Mouse (Mus musculus) kidney, adult 9 months (tissue): ENCODE results near the gene Lipn.

Experiments
- DNase-seq: peaks from one replicate; pipeline ENCODE4 v3.0.0; 2022

Gene Lipn

GRCm38 (mm10) chr19:34066779-34067472, at the start of gene Lipn:
Gene Lipn (plus strand): TSS chr19:34067358.
- DNase-seq, result no peak

GRCm38 (mm10) chr19:34021440-34022172, 45.6 kb upstream of the Lipn start:
- no peak for DNase-seq

GRCm38 (mm10) chr19:34022759-34023158, 44.4 kb upstream of the Lipn start:
- DNase-seq, result peak; percentile 5

GRCm38 (mm10) chr19:34039731-34040130, 27.4 kb upstream of the Lipn start:
- no peak for DNase-seq

- DNase-seq, result no peak
Measured at GRCm38 (mm10) chr19:34043008-34043407, 24.1 kb upstream of the Lipn start.

GRCm38 (mm10) chr19:34049371-34050039, 17.7 kb upstream of the Lipn start:
- peak; percentile 8 for DNase-seq

- DNase-seq, result no peak
Measured at GRCm38 (mm10) chr19:34051502-34051901, 15.7 kb upstream of the Lipn start.

GRCm38 (mm10) chr19:34063547-34063946, 3.6 kb upstream of the Lipn start:
- DNase-seq, result no peak

- no peak for DNase-seq
Measured at GRCm38 (mm10) chr19:34064059-34064458, 3.1 kb upstream of the Lipn start.

- DNase-seq, result no peak
Measured at GRCm38 (mm10) chr19:34074239-34074638, 7.1 kb downstream of the Lipn start.

- no peak for DNase-seq
Measured at GRCm38 (mm10) chr19:34078130-34078529, 11.0 kb downstream of the Lipn start.

- DNase-seq, result peak; percentile 63
Measured at GRCm38 (mm10) chr19:34089011-34089680, 22.0 kb downstream of the Lipn start.

GRCm38 (mm10) chr19:34095381-34095780, 28.2 kb downstream of the Lipn start:
- no peak for DNase-seq

- DNase-seq, result no peak
Measured at GRCm38 (mm10) chr19:34096228-34096627, 29.1 kb downstream of the Lipn start.

GRCm38 (mm10) chr19:34100633-34101032, 33.5 kb downstream of the Lipn start, which contains the start of gene Lipm:
Gene Lipm (plus strand): TSS chr19:34100933.
- no peak for DNase-seq

GRCm38 (mm10) chr19:34101888-34102287, 34.7 kb downstream of the Lipn start:
- DNase-seq, result no peak

GRCm38 (mm10) chr19:34104841-34105240, 37.7 kb downstream of the Lipn start:
- no peak for DNase-seq

GRCm38 (mm10) chr19:34119102-34119501, 51.9 kb downstream of the Lipn start:
- no peak for DNase-seq

GRCm38 (mm10) chr19:34119653-34120052, 52.5 kb downstream of the Lipn start:
- DNase-seq, result no peak

- no peak for DNase-seq
Measured at GRCm38 (mm10) chr19:34120107-34120731, 53.1 kb downstream of the Lipn start.
